Mouse (Mus musculus) liver, adult 2 months (tissue): ENCODE results near the gene Ezr. TPM values are rescaled to one million over a fixed set of nuclear protein-coding genes. Genes with fewer than 3 reads are reported as not detected.
"Not testable (repeated sequence)": the region's sequence is repeated elsewhere in the genome, so short reads cannot be mapped to it uniquely, and the experiment has no call there.

ENCODE experiments used
- DNase-seq: peaks from one replicate; pipeline ENCODE4 v3.0.0-alpha.2; 2011; ENCODE audit warnings: low read depth, low spot score; ENCODE audit errors: extremely low read depth
- H3K27ac ChIP-seq: fragments of 200-500 bp; replicated peaks from 2 replicates; pipeline ENCODE4 v1.5.1; 2012; ENCODE audit warnings: low read depth, mild to moderate bottlenecking, control low read depth, inconsistent platforms, low read length; ENCODE audit not compliant: insufficient read depth
- H3K27me3 ChIP-seq: fragments of 200-500 bp; 2 replicates; pipeline ENCODE4 v1.6.1; 2012; ENCODE audit warnings: mild to moderate bottlenecking, moderate library complexity, low read length, inconsistent platforms; ENCODE audit not compliant: control insufficient read depth, insufficient read depth
- H3K36me3 ChIP-seq: fragments of 200-500 bp; 2 replicates; pipeline ENCODE4 v1.6.1; 2012; ENCODE audit warnings: low read length, inconsistent platforms; ENCODE audit not compliant: control insufficient read depth, insufficient read depth
- H3K4me1 ChIP-seq: fragments of 200-500 bp; 2 replicates; pipeline ENCODE4 v1.6.1; 2011; ENCODE audit warnings: low read length; ENCODE audit not compliant: control insufficient read depth, insufficient read depth
- H3K4me3 ChIP-seq: fragments of 200-500 bp; 2 replicates; pipeline ENCODE4 v1.5.1; 2011; ENCODE audit warnings: low read depth, mild to moderate bottlenecking, control low read depth, low read length, moderate library complexity; ENCODE audit not compliant: insufficient read depth
- H3K79me2 ChIP-seq: fragments of 200-500 bp; 2 replicates; pipeline ENCODE4 v1.6.1; 2012; ENCODE audit warnings: inconsistent platforms, mild to moderate bottlenecking, low read length, moderate library complexity; ENCODE audit not compliant: control insufficient read depth, insufficient read depth
- H3K9ac ChIP-seq: fragments of 200-500 bp; 2 replicates; pipeline ENCODE4 v1.6.1; 2012; ENCODE audit warnings: low read depth, mild to moderate bottlenecking, control low read depth, inconsistent platforms, low read length
- CTCF ChIP-seq: fragments of 200-500 bp; IDR thresholded peaks from 2 replicates; pipeline ENCODE4 v1.5.1; 2011; ENCODE audit warnings: low read depth, low read length, control low read depth
- POLR2A ChIP-seq: fragments of 200-500 bp; IDR thresholded peaks from 2 replicates; pipeline ENCODE4 v1.6.1; 2011; ENCODE audit warnings: low read length, control low read depth; ENCODE audit not compliant: insufficient read depth; ENCODE audit errors: extremely low read depth
- WGBS: fragments of 180-500 bp; shearing (Covaris S2); methylation state at CpG from one replicate; pipeline ENCODE4 v1.1.7; 2018; 5-methylcytosine and 5-hydroxymethylcytosine counted together
- polyA plus RNA-seq: library from polyadenylated mRNA; depleted of rRNA; stranded (reverse); fragments of >200 nt; gene quantifications from 2 replicates; pipeline ENCODE4 v1.2.3, GENCODE M21; 2012
- total RNA-seq: library from RNA; depleted of rRNA; stranded (reverse); fragments of >200 nt; gene quantifications from 2 replicates; pipeline ENCODE4 v1.2.3, GENCODE M21; 2014

Gene Ezr
- total and polyA plus RNA-seq, 2 experiments: 2.6 to 3.1 TPM

- no peak overlapping the region for H3K4me3 ChIP-seq
- no peaks in the 10 kb centered on the region for H3K79me2 ChIP-seq
- no peak overlapping the region for H3K9ac ChIP-seq
- no peak for DNase-seq
- TF ChIP-seq CTCF: no peak
- TF ChIP-seq POLR2A: no peak
- no peaks in the 10 kb centered on the region for H3K4me1 ChIP-seq
- WGBS: 94% methylated on average over 10 of the region's 10 CpGs
- H3K27ac ChIP-seq: no peak overlapping the region
- no peaks in the 10 kb centered on the region for H3K27me3 ChIP-seq
- no peaks in the 10 kb centered on the region for H3K36me3 ChIP-seq
Observed at GRCm38 (mm10) chr17:6733322-6733875, 49.2 kb downstream of the Ezr start.

- no peak overlapping the region for H3K9ac ChIP-seq
- no peak overlapping the region for H3K27ac ChIP-seq
- H3K4me1 ChIP-seq: no peaks in the 10 kb centered on the region
- H3K36me3 ChIP-seq: no peaks in the 10 kb centered on the region
- no peak for DNase-seq
- no peaks in the 10 kb centered on the region for H3K79me2 ChIP-seq
- H3K27me3 ChIP-seq: no peaks in the 10 kb centered on the region
- TF ChIP-seq POLR2A: no peak
- no peak overlapping the region for H3K4me3 ChIP-seq
- WGBS: 89% methylated on average over 4 of the region's 4 CpGs
Observed at GRCm38 (mm10) chr17:6732665-6733064, 49.9 kb downstream of the Ezr start.

- Histone ChIP-seq H3K79me2 (no peaks in the 10 kb centered on the region), H3K9ac (no peak overlapping the region), H3K27ac (no peak overlapping the region), H3K36me3 (no peaks in the 10 kb centered on the region), H3K27me3 (no peaks in the 10 kb centered on the region), H3K4me3 (no peak overlapping the region), H3K4me1 (no peaks in the 10 kb centered on the region)
- TF ChIP-seq POLR2A (no peak), CTCF (no peak)
- DNase-seq: no peak
- WGBS: 89% methylated on average over 12 of the region's 12 CpGs
Observed at GRCm38 (mm10) chr17:6731634-6732033, 51.0 kb downstream of the Ezr start.

GRCm38 (mm10) chr17:6731132-6731531, 51.5 kb downstream of the Ezr start:
- H3K9ac ChIP-seq: no peak overlapping the region

GRCm38 (mm10) chr17:6729244-6729742, 53.3 kb downstream of the Ezr start:
- DNase-seq: no peak
- Histone ChIP-seq H3K79me2 (no peaks in the 10 kb centered on the region), H3K36me3 (no peaks in the 10 kb centered on the region), H3K4me3 (no peak overlapping the region), H3K9ac (no peak overlapping the region), H3K27me3 (no peaks in the 10 kb centered on the region), H3K27ac (no peak overlapping the region), H3K4me1 (no peaks in the 10 kb centered on the region)
- 50% methylated on average over 6 of the region's 6 CpGs for WGBS
- TF ChIP-seq CTCF: no peak
- TF ChIP-seq POLR2A: no peak

More at GRCm38 (mm10) chr17:6731132-6731531, 51.5 kb downstream of the Ezr start:
- WGBS: 84% methylated on average over 8 of the region's 8 CpGs
- H3K27ac ChIP-seq: no peak overlapping the region
- H3K79me2 ChIP-seq: no peaks in the 10 kb centered on the region
- no peaks in the 10 kb centered on the region for H3K27me3 ChIP-seq
- TF ChIP-seq CTCF (no peak), POLR2A (no peak)
- no peak for DNase-seq
- H3K4me1 ChIP-seq: no peaks in the 10 kb centered on the region
- H3K36me3 ChIP-seq: no peaks in the 10 kb centered on the region
- H3K4me3 ChIP-seq: no peak overlapping the region

GRCm38 (mm10) chr17:6727996-6728610, 54.5 kb downstream of the Ezr start:
- Histone ChIP-seq H3K27me3 (no peaks in the 10 kb centered on the region), H3K4me1 (no peaks in the 10 kb centered on the region), H3K4me3 (no peak overlapping the region), H3K27ac (no peak overlapping the region), H3K36me3 (no peaks in the 10 kb centered on the region), H3K9ac (no peak overlapping the region), H3K79me2 (no peaks in the 10 kb centered on the region)
- TF ChIP-seq CTCF (no peak), POLR2A (no peak)
- 81% methylated on average over 12 of the region's 12 CpGs for WGBS
- no peak for DNase-seq

- not testable (repeated sequence) for H3K27ac ChIP-seq, H3K36me3 ChIP-seq, H3K27me3 ChIP-seq, H3K4me1 ChIP-seq, H3K9ac ChIP-seq, H3K4me3 ChIP-seq, H3K79me2 ChIP-seq, DNase-seq
- 83% methylated on average over 8 of the region's 8 CpGs for WGBS
Observed at GRCm38 (mm10) chr17:6713944-6714343, 68.6 kb downstream of the Ezr start.

GRCm38 (mm10) chr17:6713483-6713882, 69.1 kb downstream of the Ezr start:
- not testable (repeated sequence) for H3K27me3 ChIP-seq, H3K4me3 ChIP-seq, H3K9ac ChIP-seq, H3K36me3 ChIP-seq, H3K79me2 ChIP-seq, DNase-seq, H3K4me1 ChIP-seq, H3K27ac ChIP-seq
- 53% methylated on average over 2 of the region's 2 CpGs for WGBS

- not testable (repeated sequence) for H3K4me1 ChIP-seq, H3K4me3 ChIP-seq, H3K27ac ChIP-seq, DNase-seq, H3K9ac ChIP-seq, H3K27me3 ChIP-seq, H3K36me3 ChIP-seq, H3K79me2 ChIP-seq
- WGBS: 89% methylated on average over 2 of the region's 2 CpGs
Observed at GRCm38 (mm10) chr17:6708194-6708593, 74.4 kb downstream of the Ezr start.
